Mouse (Mus musculus): ENCODE results near the gene Tnrc6c.

Tnrc6c gene

GRCm38 (mm10) chr11:117677594-117677993, 23.5 kb downstream of the Tnrc6c start:
- DNase-seq: no peak

- DNase-seq: no peak
Measured at GRCm38 (mm10) chr11:117678155-117678554, 24.1 kb downstream of the Tnrc6c start.

GRCm38 (mm10) chr11:117678740-117679139, 24.7 kb downstream of the Tnrc6c start:
- DNase-seq: no peak

- no peak for DNase-seq
Measured at GRCm38 (mm10) chr11:117684640-117685039, 30.6 kb downstream of the Tnrc6c start.

GRCm38 (mm10) chr11:117685461-117685860, 31.4 kb downstream of the Tnrc6c start:
- peak; percentile 80 for DNase-seq

GRCm38 (mm10) chr11:117686021-117686420, 31.9 kb downstream of the Tnrc6c start:
- peak; percentile 39 for DNase-seq

GRCm38 (mm10) chr11:117688603-117689002, 34.5 kb downstream of the Tnrc6c start:
- no peak for DNase-seq

- DNase-seq: no peak
Measured at GRCm38 (mm10) chr11:117691311-117691710, 37.2 kb downstream of the Tnrc6c start.

GRCm38 (mm10) chr11:117694050-117694449, 40.0 kb downstream of the Tnrc6c start:
- DNase-seq: peak; percentile 13

GRCm38 (mm10) chr11:117696585-117696984, 42.5 kb downstream of the Tnrc6c start:
- DNase-seq: no peak

- DNase-seq: no peak
Measured at GRCm38 (mm10) chr11:117700871-117701270, 46.8 kb downstream of the Tnrc6c start.

GRCm38 (mm10) chr11:117706267-117706666, 52.2 kb downstream of the Tnrc6c start:
- DNase-seq: no peak

- no peak for DNase-seq
Measured at GRCm38 (mm10) chr11:117707238-117707637, 53.1 kb downstream of the Tnrc6c start.

GRCm38 (mm10) chr11:117709308-117709707, 55.2 kb downstream of the Tnrc6c start:
- no peak for DNase-seq

GRCm38 (mm10) chr11:117710815-117711294, 56.8 kb downstream of the Tnrc6c start:
- DNase-seq: no peak

GRCm38 (mm10) chr11:117712065-117712464, 58.0 kb downstream of the Tnrc6c start:
- DNase-seq: no peak

GRCm38 (mm10) chr11:117713375-117713774, 59.3 kb downstream of the Tnrc6c start:
- DNase-seq: no peak

- DNase-seq: no peak
Measured at GRCm38 (mm10) chr11:117718838-117719237, 64.7 kb downstream of the Tnrc6c start.

- DNase-seq: no peak
Measured at GRCm38 (mm10) chr11:117724604-117725301, 70.7 kb downstream of the Tnrc6c start.

- no peak for DNase-seq
Measured at GRCm38 (mm10) chr11:117727031-117727430, 72.9 kb downstream of the Tnrc6c start.

GRCm38 (mm10) chr11:117728245-117728644, 74.2 kb downstream of the Tnrc6c start:
- no peak for DNase-seq

GRCm38 (mm10) chr11:117728841-117729240, 74.8 kb downstream of the Tnrc6c start:
- peak; percentile 84 for DNase-seq

GRCm38 (mm10) chr11:117729341-117729740, 75.3 kb downstream of the Tnrc6c start:
- peak; percentile 15 for DNase-seq

GRCm38 (mm10) chr11:117729798-117730489, 75.9 kb downstream of the Tnrc6c start:
- peak; percentile 79 for DNase-seq

Data from kidney, adult 11 months (tissue).